Mouse (Mus musculus): ENCODE results near the gene Hilpda. TPM values are rescaled to one million over a fixed set of nuclear protein-coding genes. Genes with fewer than 3 reads are reported as not detected.
A peak's percentile ranks its signal among the peaks of the same experiment; 100 is the strongest.

Hilpda gene
- 11.4 and 11.5 TPM in 2 replicates for polyA plus RNA-seq (2012; rRNA removed)

DNA sequence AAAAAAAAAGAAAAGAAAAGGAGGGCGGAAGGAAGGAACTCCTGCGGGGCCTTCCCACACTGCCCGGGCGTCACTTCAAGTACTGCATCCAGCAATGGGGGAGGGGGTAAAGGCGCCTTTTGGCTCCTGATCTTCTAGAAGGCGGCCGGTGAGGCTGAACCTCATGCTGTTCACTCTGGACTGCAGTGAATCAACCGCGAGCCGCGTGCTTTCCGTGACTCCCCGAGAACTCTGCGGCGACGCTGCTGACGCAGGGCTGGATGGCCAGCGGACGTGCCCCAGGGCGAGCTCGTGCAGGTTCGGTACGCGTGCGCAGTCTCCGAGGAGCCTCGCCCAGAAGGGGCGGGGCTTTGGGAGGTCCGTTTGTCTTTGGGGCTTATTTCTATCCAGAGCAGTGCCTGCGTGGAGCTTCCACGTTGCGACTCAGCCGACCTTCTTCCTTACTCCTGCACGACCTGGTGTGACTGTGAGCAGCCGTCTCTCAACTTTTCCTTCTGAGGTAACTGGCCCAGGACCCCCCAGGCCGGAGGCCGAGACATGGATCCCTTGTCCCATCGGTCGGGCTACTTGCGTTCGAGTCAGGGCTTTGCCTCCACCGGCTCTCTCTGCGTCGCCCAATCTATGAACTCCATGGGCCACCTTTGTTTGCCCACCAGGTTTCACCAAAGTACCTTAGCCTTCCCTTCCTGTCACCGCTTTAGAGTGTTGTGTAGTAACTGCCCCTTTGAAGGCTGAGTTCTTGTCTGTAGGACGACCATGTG, at the start of gene Hilpda:
TSS of gene Hilpda (plus strand) at position 177 of the 761 bp plus-strand sequence.
- DNase-seq (ENCODE audit: low read depth, low spot score) = peak; percentile 93
- under 1% methylated on average over 46 of the region's 46 CpGs for WGBS

DNA sequence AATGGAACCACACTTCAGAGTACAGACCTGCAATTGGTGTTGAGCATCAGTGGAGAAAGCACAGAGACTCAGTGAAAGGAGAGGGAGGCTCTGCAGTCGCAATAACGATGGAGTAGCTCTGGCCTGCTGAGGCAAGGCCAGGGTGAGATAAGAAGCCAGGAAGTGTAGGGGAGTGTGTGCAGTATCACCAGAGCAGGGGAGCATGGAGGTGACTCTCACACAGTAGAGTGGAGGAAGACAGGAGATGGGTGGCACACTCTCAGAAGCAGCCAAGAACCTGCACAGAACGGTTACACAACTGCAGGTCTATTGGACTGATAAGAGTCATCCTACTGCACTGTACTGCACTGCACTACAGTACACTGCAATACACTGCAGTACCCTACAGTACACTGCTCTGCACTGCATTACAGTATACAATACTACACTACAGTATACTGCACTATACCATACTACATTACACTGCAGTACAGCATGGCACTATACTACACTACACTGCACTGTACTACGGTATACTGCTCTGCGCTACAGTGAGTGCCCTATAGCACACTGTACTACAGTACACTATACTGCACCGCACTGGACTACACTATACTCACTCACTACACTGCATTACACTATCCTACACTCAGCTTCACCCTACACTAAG, 42.9 kb upstream of the Hilpda start:
- WGBS = 75% methylated on average over 6 of the region's 6 CpGs
- DNase-seq (ENCODE audit: low read depth, low spot score) = no peak

DNA sequence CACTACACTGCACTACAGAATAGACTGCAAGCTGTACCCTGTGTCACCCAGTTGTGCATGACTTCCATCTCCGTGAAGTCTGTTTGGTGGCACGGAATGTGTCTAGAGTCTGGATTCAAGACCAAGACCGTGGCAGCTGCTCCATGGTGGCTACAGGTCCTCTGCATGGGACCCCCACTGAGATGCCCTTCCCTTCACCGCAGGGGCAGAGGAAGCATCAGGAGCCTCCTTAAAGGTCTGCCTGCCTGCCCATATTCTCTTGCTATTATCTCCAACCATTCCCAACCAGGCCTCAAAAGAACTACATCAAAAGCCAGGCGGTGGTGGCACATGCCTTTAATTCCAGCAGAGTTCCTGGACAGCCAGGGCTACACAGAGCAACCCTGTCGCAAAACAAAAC, 41.9 kb upstream of the Hilpda start:
- no peak for DNase-seq (ENCODE audit: low read depth, low spot score)
- 72% methylated on average over 6 of the region's 6 CpGs for WGBS

DNA sequence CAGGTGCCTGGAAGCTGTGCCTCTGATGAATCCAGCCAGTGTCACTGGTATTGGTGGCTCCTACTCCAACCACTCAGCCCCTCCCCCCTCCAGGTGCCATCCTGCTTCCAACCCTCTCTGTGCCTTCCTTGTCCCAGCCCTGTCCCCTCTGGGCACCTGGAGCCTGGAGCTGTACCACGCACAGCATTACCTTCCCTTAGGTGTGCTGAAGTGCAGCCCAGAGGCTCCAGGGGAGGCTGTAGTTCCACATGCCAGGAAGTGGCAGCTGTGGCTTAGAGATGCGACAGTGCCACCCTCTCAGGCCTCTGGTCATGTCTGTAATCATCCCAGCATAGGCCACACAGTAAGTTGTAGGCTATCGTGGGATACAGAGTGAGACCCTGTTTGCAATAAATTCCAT, 40.5 kb upstream of the Hilpda start:
- DNase-seq (ENCODE audit: low read depth, low spot score) = no peak
- 70% methylated on average over 3 of the region's 3 CpGs for WGBS

DNA sequence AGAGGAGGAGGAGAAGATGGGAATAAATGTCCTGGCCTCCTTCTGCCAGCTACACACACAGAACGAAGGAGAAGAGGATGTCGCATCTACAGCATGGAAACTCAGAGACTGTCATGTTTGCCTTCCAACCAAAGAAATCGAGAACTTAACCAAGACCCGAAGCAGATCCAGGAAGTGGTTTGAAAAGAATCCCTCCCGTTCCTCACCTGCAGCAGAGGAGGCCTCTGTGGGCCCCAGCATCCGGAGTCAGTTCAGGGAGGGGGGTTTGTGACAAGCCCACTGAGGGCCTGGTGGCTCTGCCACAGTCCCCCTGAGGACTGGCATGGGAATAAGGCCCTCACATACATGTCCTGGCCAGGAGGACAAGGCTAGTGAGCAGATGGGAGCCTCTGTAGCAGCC, 40.0 kb upstream of the Hilpda start:
- no peak for DNase-seq (ENCODE audit: low read depth, low spot score)

GRCm38 (mm10) chr6:29233710-29234109, 38.6 kb upstream of the Hilpda start:
- no peak for DNase-seq (ENCODE audit: low read depth, low spot score)
- 57% methylated on average over 3 of the region's 3 CpGs for WGBS

More for the DNA sequence above, 40.0 kb upstream of the Hilpda start:
- WGBS = 56% methylated on average over 6 of the region's 6 CpGs

DNA sequence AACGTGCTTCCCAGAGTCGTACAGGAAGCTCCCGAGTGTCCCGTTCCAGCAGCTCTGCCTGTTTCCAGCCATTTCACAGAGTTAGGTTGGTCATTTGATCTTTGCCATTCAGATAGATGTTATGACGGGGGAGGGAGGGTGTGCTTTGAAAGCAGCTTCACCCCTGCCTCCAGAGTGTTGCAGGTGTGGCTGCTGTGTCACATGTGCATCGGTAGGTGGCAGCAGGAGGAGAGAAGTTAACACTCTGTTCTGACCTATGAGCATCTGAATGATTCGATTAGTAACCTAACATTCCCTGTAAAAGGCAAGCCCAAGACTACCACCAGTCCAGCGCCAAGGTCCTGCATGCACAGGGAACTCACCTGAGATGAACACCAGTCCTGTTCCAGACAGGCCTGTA, 38.0 kb upstream of the Hilpda start:
- DNase-seq (ENCODE audit: low read depth, low spot score) = no peak
- 38% methylated on average over 8 of the region's 8 CpGs for WGBS

DNA sequence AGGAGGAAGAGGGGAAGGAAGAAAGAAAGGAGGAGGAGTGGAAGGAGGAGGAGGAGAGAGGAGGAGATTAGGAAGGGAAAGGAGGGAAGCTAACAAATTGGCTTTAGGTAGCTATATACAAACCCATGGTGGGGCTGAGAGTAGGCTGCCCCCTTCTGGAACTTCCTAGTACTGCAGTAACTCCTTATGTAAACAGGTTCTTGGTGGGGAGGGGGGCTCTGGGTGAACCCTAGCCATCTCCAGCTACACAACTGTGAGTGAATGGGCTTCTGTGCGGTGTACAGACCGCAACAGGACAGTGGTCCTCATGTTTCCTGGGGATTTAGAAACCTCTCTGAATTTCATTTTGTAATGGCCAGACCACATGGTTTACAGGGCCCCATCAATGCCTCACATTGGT, 31.5 kb upstream of the Hilpda start:
- no peak for DNase-seq (ENCODE audit: low read depth, low spot score)
- WGBS = 34% methylated on average over 2 of the region's 2 CpGs

DNA sequence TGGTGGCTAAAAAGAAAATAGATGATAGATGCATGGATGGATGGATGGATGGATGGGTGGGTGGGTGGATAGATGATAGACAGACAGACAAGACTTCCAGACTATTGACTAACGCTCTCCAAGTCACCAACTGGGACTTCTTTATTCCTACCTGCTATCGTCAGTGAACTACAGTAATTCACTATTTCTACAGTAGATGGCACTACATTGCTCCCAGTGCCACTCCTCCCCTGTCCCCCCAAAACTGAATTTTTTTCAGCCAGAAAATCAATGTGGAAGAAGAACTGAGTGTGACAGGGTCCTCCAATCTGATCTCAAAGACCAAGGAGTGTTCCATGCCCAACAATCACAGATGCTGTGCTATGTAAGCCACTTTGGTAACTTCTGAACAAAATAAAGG, 30.6 kb upstream of the Hilpda start:
- DNase-seq (ENCODE audit: low read depth, low spot score) = no peak
- 33% methylated on average over 2 of the region's 2 CpGs for WGBS

- no peak for DNase-seq (ENCODE audit: low read depth, low spot score)
- 63% methylated on average over 1 of the region's 1 CpGs for WGBS
Observed at GRCm38 (mm10) chr6:29242265-29242664, 30.0 kb upstream of the Hilpda start.

- 61% methylated on average over 14 of the region's 14 CpGs for WGBS
- no peak for DNase-seq (ENCODE audit: low read depth, low spot score)
Observed at GRCm38 (mm10) chr6:29245272-29246120, 26.8 kb upstream of the Hilpda start.

DNA sequence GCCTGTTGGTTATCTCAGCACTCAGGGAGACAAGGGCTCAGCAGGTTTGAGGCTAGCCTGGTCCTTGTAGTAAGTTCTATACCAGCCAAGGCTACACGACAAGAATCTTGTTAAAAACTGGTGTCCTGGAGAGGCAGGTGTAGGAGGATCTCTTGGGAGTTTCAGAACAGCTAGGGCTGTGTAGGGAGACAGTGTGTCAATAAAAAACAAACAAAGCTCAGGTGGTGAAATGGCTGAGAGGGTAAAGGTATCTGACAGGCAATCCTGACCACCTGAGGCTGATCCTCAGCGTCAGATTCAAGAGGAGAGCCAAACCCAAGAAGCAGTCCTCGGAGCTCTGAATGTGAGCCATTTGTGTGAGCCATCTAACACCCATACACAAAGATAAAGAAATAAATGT, 26.1 kb upstream of the Hilpda start:
- 51% methylated on average over 3 of the region's 3 CpGs for WGBS

DNA sequence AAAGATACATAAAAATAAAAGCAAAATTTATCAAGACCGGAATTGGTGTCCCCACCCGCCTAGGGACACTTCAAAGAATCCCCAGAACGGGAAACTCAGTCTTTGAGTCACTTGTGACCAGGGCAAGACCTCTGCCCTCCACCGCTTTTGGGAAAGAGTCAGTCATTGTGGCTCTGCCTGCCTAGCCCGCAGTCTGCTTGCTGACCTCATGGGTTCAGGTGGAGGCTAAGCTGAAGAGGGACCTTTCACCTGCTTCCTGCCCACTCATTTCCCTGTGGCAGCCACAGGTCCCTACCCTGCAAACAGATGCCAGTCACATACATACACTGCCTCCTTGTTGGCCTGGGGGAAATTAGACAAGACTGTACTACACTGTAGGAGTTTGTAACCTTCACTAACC, 25.7 kb upstream of the Hilpda start:
- DNase-seq (ENCODE audit: low read depth, low spot score) = no peak
- 29% methylated on average over 5 of the region's 5 CpGs for WGBS

More for the DNA sequence above, 26.1 kb upstream of the Hilpda start:
- DNase-seq (ENCODE audit: low read depth, low spot score) = no peak

- no peak for DNase-seq (ENCODE audit: low read depth, low spot score)
- 27% methylated on average over 4 of the region's 4 CpGs for WGBS
Observed at GRCm38 (mm10) chr6:29247072-29247471, 25.2 kb upstream of the Hilpda start.

- 67% methylated on average over 1 of the region's 1 CpGs for WGBS
- DNase-seq (ENCODE audit: low read depth, low spot score) = no peak
Observed at GRCm38 (mm10) chr6:29259418-29259817, 12.9 kb upstream of the Hilpda start.

GRCm38 (mm10) chr6:29261831-29262230, 10.5 kb upstream of the Hilpda start:
- no peak for DNase-seq (ENCODE audit: low read depth, low spot score)

DNA sequence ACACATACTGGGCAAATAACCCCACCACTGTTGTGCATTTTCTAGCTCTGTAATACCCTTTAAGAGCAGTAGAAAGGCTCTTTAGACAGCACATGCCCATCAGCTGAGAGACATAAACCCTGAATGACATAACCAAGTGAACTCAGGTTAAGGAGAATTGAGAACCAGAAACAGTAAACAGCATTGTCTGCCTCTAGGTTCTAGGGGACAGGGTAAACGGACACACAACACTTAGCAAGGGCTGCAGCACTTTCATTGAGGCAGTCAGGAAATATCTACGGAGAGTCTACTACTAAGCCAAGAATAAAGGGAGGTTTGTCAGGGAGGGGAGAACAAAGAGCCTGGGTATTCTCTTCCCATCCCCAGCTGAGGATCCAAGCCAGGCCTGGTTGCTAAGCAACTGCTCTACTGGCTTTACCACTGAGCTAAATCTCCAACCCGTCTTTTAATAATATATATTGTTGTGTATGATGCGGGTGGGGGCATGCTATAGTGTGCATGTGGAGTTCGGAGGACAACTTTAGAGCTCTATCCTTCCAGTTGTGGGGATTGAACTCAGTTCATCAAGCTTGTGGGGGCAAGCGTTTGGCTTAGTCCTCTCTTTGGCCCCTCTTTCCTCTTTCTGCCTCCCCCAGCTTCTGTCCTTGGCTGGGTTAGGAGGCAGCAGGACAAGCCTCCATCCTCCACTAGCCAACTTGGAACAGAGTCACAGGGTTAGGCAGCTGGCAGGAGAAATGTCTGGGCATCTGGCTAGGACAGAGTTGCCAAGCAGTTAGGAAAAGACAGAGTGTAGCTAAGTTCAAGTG, 8.4 kb upstream of the Hilpda start:
- no peak for DNase-seq (ENCODE audit: low read depth, low spot score)
- WGBS = 68% methylated on average over 6 of the region's 6 CpGs

More at GRCm38 (mm10) chr6:29261831-29262230, 10.5 kb upstream of the Hilpda start:
- WGBS = 73% methylated on average over 5 of the region's 5 CpGs

GRCm38 (mm10) chr6:29264456-29264781, 7.9 kb upstream of the Hilpda start:
- no peak for DNase-seq (ENCODE audit: low read depth, low spot score)
- 80% methylated on average over 3 of the region's 3 CpGs for WGBS

GRCm38 (mm10) chr6:29266936-29267335, 5.4 kb upstream of the Hilpda start:
- no peak for DNase-seq (ENCODE audit: low read depth, low spot score)
- WGBS = 43% methylated on average over 4 of the region's 4 CpGs

Measured in large intestine, adult 2 months (tissue).